Mouse (Mus musculus): ENCODE measurements at regions not wholly inside any gene's neighbourhood (a gene's known extent, or its start where the extent isn't known, plus 50 kb on each side); places are given as distances from the start of the nearest gene placed in this dataset.

- peak in 1 of 2 experiments; percentile 34 for DNase-seq (ENCODE audit: extremely low spot score in 1 of 2, low spot score in 2 of 2)
- intact Hi-C loops (cut with DNase I), result no loop called here
Observed at GRCm38 (mm10) chr4:90437375-90438190, 219.0 kb downstream of the Zfp352 start.

- DNase-seq (ENCODE audit: extremely low spot score in 1 of 2, low spot score in 2 of 2), result no peak
- intact Hi-C loops (cut with DNase I), result no loop called here
Observed at GRCm38 (mm10) chr4:90438191-90438922, 219.7 kb downstream of the Zfp352 start.

- intact Hi-C loops (cut with DNase I), result no loop called here
Observed at GRCm38 (mm10) chr4:90445268-90445667, 226.6 kb downstream of the Zfp352 start.

GRCm38 (mm10) chr4:90452576-90452975 lies 234.0 kb downstream of the Zfp352 start:
- intact Hi-C loops (cut with DNase I), result no loop called here

More at GRCm38 (mm10) chr4:90445268-90445667, 226.6 kb downstream of the Zfp352 start:
- DNase-seq (ENCODE audit: extremely low spot score in 1 of 2, low spot score in 2 of 2), result no peak

GRCm38 (mm10) chr4:90453029-90453428 lies 234.4 kb downstream of the Zfp352 start:
- DNase-seq (ENCODE audit: extremely low spot score in 1 of 2, low spot score in 2 of 2), result peak in 1 of 2 experiments; percentile 13
- intact Hi-C loops (cut with DNase I), result no loop called here

More at GRCm38 (mm10) chr4:90452576-90452975, 234.0 kb downstream of the Zfp352 start:
- no peak for DNase-seq (ENCODE audit: extremely low spot score in 1 of 2, low spot score in 2 of 2)

GRCm38 (mm10) chr4:90496891-90497610 lies 278.4 kb downstream of the Zfp352 start:
- intact Hi-C loops (cut with DNase I), result no loop called here
- DNase-seq (ENCODE audit: extremely low spot score in 1 of 2, low spot score in 2 of 2), result no peak
